Mouse (Mus musculus) neural tube, embryonic 14.5 days (tissue): Measurements from ENCODE around the gene Styk1. TPM values are rescaled to one million over a fixed set of nuclear protein-coding genes. Genes with fewer than 3 reads are reported as not detected.

Experiments used
- ATAC-seq: fragments of 200-750 bp; cut with Nextera tagmentation; 2 replicates; pipeline ENCODE4 v1.8.0; 2017; ENCODE audit warnings: low read depth, mild to moderate bottlenecking, moderate TSS enrichment, moderate library complexity
- H3K27ac ChIP-seq: fragments of 300-500 bp; sonication (generic); 2 replicates; pipeline ENCODE4 v1.5.1; 2014; ENCODE audit warnings: low read depth, mild to moderate bottlenecking, control low read depth, low read length, moderate library complexity, mixed read lengths
- H3K27me3 ChIP-seq: fragments of 300-500 bp; sonication (generic); 2 replicates; pipeline ENCODE4 v1.6.1; 2014; ENCODE audit warnings: low read length; ENCODE audit not compliant: control insufficient read depth, insufficient read depth
- H3K36me3 ChIP-seq: fragments of 300-500 bp; sonication (generic); 2 replicates; pipeline ENCODE4 v1.6.1; 2014; ENCODE audit warnings: low read length, mixed read lengths; ENCODE audit not compliant: control insufficient read depth, insufficient read depth
- H3K4me1 ChIP-seq: fragments of 300-500 bp; sonication (generic); 2 replicates; pipeline ENCODE4 v1.6.1; 2014; ENCODE audit warnings: low read length; ENCODE audit not compliant: control insufficient read depth, insufficient read depth
- H3K4me2 ChIP-seq: fragments of 300-500 bp; sonication (generic); 2 replicates; pipeline ENCODE4 v1.6.1; 2014; ENCODE audit warnings: mild to moderate bottlenecking, low read depth, low read length, control low read depth
- H3K4me3 ChIP-seq: fragments of 300-500 bp; sonication (generic); 2 replicates; pipeline ENCODE4 v1.5.1; 2014; ENCODE audit warnings: low read depth, low read length, control low read depth, mixed read lengths
- H3K9ac ChIP-seq: fragments of 300-500 bp; sonication (generic); replicated peaks from 2 replicates; pipeline ENCODE4 v1.6.1; 2014; ENCODE audit warnings: low read depth, mild to moderate bottlenecking, control low read depth, low read length, mixed read lengths
- H3K9me3 ChIP-seq: fragments of 300-500 bp; sonication (generic); 2 replicates; pipeline ENCODE4 v1.6.1; 2016; ENCODE audit warnings: low read length; ENCODE audit not compliant: control insufficient read depth
- WGBS: fragments of 180-500 bp; shearing (Covaris S2); extraction: QIAGEN DNeasy Blood & Tissue Kit; methylation state at CpG from one replicate; pipeline ENCODE4 v1.1.7; 2014; 5-methylcytosine and 5-hydroxymethylcytosine counted together
- polyA plus RNA-seq: library from polyadenylated mRNA; unstranded; fragments of >200 nt; fragmentation: Nextera tagmentation; extraction: Ambion mirVana; gene quantifications from 2 replicates; pipeline ENCODE4 v1.2.1, GENCODE M21; 2014

Styk1 gene
- polyA plus RNA-seq, 1 experiment from 2014 or later, result 2.2 TPM

DNA sequence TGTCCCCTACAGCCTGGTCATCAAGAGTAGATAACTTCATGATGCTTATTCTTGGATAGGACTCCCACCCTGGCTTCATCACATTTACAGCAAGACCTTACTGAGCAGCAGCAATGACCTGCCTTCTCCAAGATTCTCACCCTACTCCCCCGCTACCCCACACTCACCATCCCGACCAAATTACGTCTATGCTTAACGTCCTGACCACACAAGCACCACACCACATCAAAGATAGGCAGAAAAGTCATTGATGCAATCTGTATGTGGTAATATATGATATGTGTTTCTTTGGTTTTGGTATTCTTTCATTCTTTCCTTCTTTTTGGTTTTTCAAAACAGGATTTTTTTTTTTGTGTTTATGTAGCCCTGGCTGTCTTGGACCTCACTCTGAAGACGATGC is 19.8 kb upstream of the Styk1 start:
- ATAC-seq, result no peak
- H3K9me3 ChIP-seq, result no peaks in the 10 kb centered on the region
- H3K27me3 ChIP-seq, result no peaks in the 10 kb centered on the region
- no peak overlapping the region for H3K9ac ChIP-seq
- 91% methylated on average over 5 of the region's 5 CpGs for WGBS
- H3K4me1 ChIP-seq, result no peaks in the 10 kb centered on the region
- H3K4me2 ChIP-seq, result no peak overlapping the region
- no peak overlapping the region for H3K27ac ChIP-seq
- H3K4me3 ChIP-seq, result no peak overlapping the region
- peaks cover 9% of the 10 kb centered on the region for H3K36me3 ChIP-seq

GRCm38 (mm10) chr6:131370767-131371166 is 17.4 kb upstream of the Styk1 start:
- Histone ChIP-seq H3K27me3 (no peaks in the 10 kb centered on the region), H3K4me2 (no peak overlapping the region), H3K27ac (no peak overlapping the region), H3K9ac (no peak overlapping the region), H3K36me3 (peaks cover 12% of the 10 kb centered on the region), H3K9me3 (no peaks in the 10 kb centered on the region), H3K4me1 (no peaks in the 10 kb centered on the region), H3K4me3 (no peak overlapping the region)
- 98% methylated on average over 5 of the region's 5 CpGs for WGBS
- ATAC-seq, result no peak

DNA sequence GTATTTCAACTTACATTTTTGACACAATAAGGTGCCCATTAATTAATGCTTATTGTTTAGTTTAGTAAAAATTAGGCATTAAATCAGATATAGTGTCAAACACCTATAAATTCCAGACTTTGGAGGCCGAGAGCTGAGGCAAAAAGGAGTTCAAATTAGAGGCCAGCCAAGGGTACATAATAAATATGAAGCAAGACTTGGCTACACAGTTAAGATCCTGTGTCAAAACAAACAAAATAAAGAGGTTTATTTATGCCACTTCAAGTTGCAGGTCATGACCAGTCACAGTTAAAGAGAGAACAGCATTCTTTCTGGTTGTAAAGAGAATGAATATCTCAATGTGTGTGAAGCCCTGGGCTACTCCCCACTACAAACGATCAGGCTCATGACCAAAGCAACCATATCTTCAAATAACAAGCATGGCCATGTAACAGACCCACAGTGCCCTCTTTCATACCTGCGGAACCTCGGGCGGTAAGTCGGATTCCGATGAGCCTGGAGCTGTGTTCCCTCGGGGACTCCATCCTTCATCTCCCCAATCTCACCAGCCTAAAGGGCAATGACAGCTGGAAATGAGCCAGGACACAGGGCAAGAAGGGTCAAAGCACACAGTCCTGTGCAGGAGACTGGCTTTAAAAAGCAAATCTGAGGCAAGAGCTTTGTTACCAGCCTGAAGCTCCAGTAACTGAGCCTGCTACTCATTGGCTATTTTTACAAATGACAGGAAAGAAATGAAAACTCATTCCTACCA is 16.6 kb upstream of the Styk1 start:
- no peak overlapping the region for H3K4me2 ChIP-seq
- WGBS, result 75% methylated on average over 8 of the region's 8 CpGs
- ATAC-seq, result no peak
- no peak overlapping the region for H3K4me3 ChIP-seq
- no peaks in the 10 kb centered on the region for H3K9me3 ChIP-seq
- H3K27ac ChIP-seq, result no peak overlapping the region
- peaks cover 12% of the 10 kb centered on the region for H3K36me3 ChIP-seq
- H3K9ac ChIP-seq, result no peak overlapping the region
- no peaks in the 10 kb centered on the region for H3K4me1 ChIP-seq
- H3K27me3 ChIP-seq, result no peaks in the 10 kb centered on the region

DNA sequence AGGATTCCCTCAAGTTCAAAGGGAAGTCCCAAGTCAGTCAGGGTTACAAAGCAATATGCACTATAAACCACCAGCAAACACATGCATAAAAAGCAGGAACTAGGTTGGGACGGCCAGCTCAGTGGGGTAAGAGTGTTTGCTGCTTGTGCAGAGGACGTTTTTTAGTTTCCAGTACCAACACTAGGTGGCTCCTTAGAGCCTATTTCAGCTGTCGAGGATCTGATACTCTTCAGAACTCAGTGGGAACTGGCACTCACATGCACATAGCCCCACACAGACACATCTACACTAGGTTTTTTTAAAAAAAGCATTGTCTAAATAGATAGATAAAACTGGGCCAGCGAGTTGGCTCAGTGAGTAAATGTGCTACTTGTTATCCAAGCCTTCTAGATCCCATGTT is 13.7 kb upstream of the Styk1 start:
- no peaks in the 10 kb centered on the region for H3K27me3 ChIP-seq
- H3K4me1 ChIP-seq, result no peaks in the 10 kb centered on the region
- 53% methylated on average over 4 of the region's 4 CpGs for WGBS
- H3K9me3 ChIP-seq, result no peaks in the 10 kb centered on the region
- peaks cover 25% of the 10 kb centered on the region for H3K36me3 ChIP-seq
- no peak overlapping the region for H3K4me3 ChIP-seq
- H3K4me2 ChIP-seq, result no peak overlapping the region
- H3K9ac ChIP-seq, result no peak overlapping the region
- H3K27ac ChIP-seq, result no peak overlapping the region
- peak; percentile 72; the same call in 1 of the 2 replicates for ATAC-seq

GRCm38 (mm10) chr6:131364353-131364752 is 11.0 kb upstream of the Styk1 start:
- Histone ChIP-seq H3K4me3 (no peak overlapping the region), H3K4me2 (no peak overlapping the region), H3K36me3 (peaks cover 25% of the 10 kb centered on the region), H3K27me3 (no peaks in the 10 kb centered on the region), H3K4me1 (no peaks in the 10 kb centered on the region), H3K27ac (no peak overlapping the region), H3K9ac (no peak overlapping the region), H3K9me3 (no peaks in the 10 kb centered on the region)
- 95% methylated on average over 2 of the region's 2 CpGs for WGBS
- no peak for ATAC-seq

- H3K4me2 ChIP-seq, result no peak overlapping the region
- no peak overlapping the region for H3K4me3 ChIP-seq
- H3K27ac ChIP-seq, result no peak overlapping the region
- no peaks in the 10 kb centered on the region for H3K9me3 ChIP-seq
- no peaks in the 10 kb centered on the region for H3K4me1 ChIP-seq
- WGBS, result 86% methylated on average over 7 of the region's 7 CpGs
- no peak overlapping the region for H3K9ac ChIP-seq
- no peak for ATAC-seq
- peaks cover 23% of the 10 kb centered on the region for H3K36me3 ChIP-seq
- no peaks in the 10 kb centered on the region for H3K27me3 ChIP-seq
Observed at GRCm38 (mm10) chr6:131362987-131363765, 9.8 kb upstream of the Styk1 start.

DNA sequence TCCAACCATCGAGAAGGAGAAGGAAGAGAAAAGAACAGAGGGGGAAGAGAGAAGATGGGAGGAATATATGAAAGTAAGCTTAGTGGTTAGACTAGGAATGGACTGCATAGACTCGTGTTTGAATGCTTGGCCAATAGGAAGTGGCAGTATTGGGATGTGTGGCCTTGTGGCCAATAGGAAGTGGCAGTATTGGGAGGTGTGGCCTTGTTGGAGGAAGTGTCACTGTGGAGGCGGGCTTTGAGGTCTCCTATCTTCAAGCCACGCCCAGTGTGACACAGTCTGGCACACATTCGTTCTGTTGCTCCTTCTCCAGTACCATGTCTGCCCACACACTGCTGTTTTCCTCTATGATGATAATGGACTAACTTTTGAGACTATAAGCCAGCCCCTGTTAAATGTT is 7.3 kb upstream of the Styk1 start:
- Histone ChIP-seq H3K36me3 (0 out of 2 replicates have a peak, but pooled peaks cover 13% of the 10 kb centered on the region), H3K4me3 (no peak overlapping the region), H3K27ac (no peak overlapping the region), H3K4me1 (no peaks in the 10 kb centered on the region), H3K4me2 (no peak overlapping the region), H3K9me3 (no peaks in the 10 kb centered on the region), H3K27me3 (no peaks in the 10 kb centered on the region), H3K9ac (no peak overlapping the region)
- no peak for ATAC-seq
- 76% methylated on average over 5 of the region's 5 CpGs for WGBS

DNA sequence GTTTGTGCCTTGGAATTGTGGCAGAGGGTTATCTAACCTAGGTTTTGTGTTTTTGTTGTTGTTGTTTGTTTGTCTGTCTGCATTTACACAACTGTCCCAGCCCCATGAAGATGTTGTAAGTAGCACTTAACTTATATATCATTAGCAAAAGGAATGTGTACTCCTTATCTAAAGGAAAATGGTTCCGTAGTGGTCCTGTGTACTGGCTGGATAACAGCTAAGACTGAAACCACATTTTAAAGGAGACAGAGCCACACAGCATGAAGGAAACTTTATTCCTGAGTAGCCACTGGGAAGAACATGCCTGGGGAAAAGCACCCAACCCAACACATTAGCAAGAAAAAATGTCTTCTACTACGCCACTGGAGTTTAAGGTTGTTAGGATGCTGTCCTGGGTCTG is 6.1 kb upstream of the Styk1 start:
- 88% methylated on average over 2 of the region's 2 CpGs for WGBS
- no peaks in the 10 kb centered on the region for H3K27me3 ChIP-seq
- H3K9me3 ChIP-seq, result no peaks in the 10 kb centered on the region
- H3K27ac ChIP-seq, result no peak overlapping the region
- ATAC-seq, result no peak
- H3K4me3 ChIP-seq, result no peak overlapping the region
- no peak overlapping the region for H3K4me2 ChIP-seq
- 0 out of 2 replicates have a peak, but pooled peaks cover 9% of the 10 kb centered on the region for H3K36me3 ChIP-seq
- no peak overlapping the region for H3K9ac ChIP-seq
- no peaks in the 10 kb centered on the region for H3K4me1 ChIP-seq

- no peaks in the 10 kb centered on the region for H3K9me3 ChIP-seq
- H3K4me1 ChIP-seq, result 0 out of 2 replicates have a peak, but pooled peaks cover 3% of the 10 kb centered on the region
- no peaks in the 10 kb centered on the region for H3K27me3 ChIP-seq
- no peak overlapping the region for H3K4me2 ChIP-seq
- ATAC-seq, result no peak
- H3K27ac ChIP-seq, result no peak overlapping the region
- H3K36me3 ChIP-seq, result no peaks in the 10 kb centered on the region
- 52% methylated on average over 4 of the region's 4 CpGs for WGBS
- H3K9ac ChIP-seq, result no peak overlapping the region
- H3K4me3 ChIP-seq, result no peak overlapping the region
Observed at GRCm38 (mm10) chr6:131354913-131355312, 1.5 kb upstream of the Styk1 start.
